Mouse (Mus musculus): Measurements from ENCODE around the gene Ccnb1.
"Not testable (repeated sequence)": the region's sequence is repeated elsewhere in the genome, so short reads cannot be mapped to it uniquely, and the experiment has no call there.

Gene Ccnb1

DNA sequence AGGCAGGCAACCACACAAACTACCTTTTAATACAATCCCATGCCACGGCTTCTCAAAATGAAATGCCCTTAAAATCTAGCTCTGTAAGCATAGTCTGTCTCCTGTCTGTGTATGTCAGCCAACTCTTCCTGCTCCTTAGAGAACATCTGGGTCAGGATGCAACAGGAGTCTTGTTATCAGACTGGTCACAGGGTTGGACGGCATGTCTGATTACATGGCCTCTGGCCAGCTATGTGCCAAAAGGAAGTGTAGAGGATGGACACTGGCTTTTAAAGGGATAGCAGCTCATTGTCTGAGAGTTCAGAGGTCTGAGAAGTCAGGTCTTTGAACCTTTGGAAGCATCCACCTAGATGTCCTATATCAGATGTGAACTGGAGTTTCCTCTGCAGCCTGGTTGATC lies 31.0 kb downstream of the Ccnb1 start:
- DNase-seq: no peak

DNA sequence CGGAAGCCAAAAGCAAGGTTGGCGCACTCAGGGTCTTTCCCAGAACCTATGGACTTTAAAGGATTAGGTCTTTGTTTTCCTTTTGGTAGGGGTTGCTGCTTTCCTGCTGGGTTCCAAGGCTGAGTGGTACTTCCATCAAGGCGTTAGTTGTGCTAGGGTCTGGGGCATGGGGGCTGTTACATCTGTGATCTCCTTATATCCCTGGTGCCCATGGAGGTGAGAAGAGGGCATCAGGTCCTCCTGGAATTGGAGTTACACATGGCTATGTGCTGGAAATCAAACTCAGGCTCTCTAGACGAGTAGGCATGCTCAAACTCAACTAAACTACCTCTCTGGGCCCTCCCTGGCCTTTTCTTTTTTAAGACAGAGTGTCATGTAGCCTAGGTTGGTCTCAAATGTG lies 32.2 kb downstream of the Ccnb1 start:
- no peak for DNase-seq

DNA sequence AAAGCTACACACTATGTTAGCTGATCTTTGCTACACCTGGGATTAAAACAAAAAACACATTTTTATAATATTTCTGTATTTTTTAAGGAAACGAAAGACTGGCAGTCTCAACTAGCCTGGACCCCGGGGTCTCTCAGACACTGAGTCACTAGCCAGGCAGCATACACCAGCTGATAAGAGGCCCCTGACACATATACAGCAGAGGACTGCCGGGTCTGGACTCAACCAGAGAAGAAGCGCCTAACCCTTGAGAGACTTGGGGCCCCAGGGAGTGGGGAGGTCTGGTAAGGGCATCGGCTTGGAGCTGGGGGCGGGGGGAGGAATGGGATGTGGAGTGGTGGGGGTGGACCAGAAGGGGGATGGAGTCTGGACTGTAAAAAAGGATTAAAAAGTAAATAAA lies 33.4 kb downstream of the Ccnb1 start:
- no peak for DNase-seq

DNA sequence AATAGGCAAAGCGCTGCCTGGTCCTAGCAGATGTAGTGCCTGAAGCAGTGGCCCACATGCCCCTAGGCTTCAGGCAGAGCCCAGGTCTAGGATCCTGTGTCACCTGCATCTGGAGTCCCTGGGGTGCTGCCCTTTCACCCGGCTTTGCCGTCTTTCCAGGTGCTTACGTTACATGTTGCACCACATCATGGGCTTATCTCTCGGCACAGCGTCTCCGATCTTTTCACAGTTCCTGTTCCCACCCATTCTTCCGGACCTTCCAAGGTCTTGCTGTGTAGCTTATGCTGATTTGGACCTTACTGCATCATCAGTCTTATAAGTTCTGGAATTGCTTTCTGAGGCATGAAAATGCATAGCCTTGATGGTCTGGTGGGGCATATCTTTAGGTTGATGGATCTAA lies 33.8 kb downstream of the Ccnb1 start:
- no peak for DNase-seq

DNA sequence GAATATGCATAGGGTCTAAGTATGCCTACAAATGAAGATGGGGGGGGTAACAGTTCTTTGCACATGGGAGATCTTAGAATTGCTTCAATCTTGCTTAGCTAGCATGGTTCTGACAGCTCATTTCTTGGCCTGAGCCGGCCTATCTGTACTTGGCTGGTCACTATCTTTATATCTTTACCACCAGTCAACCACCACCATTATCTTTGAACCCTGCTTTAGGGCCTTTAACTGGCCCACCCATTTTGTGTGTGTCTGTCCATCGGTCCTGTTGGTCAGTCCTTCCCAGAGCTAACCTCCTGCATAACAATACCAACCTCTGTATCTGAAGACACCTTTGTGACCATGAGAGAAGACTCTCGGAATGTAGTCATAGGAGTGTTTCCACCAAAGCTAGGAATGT lies 35.0 kb downstream of the Ccnb1 start:
- DNase-seq: no peak

DNA sequence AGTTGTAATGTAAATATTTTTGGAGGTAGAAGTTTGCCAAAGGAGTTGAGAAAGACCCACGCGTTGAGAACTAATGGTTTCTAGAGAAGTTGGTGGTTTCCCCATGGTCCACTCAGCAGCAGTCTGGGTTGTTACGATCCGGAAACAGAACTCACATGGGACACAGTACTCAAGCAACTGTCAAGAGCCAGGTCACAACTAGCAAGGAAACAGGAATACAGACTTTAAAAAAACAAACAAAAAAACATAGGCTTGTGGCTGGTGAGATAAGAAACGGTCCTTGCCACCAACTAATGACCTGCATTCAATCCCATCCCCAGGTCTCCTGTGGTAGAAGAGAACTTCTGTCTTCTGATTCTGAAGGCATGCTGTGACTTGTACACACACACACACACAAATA lies 35.6 kb downstream of the Ccnb1 start:
- no peak for DNase-seq

DNA sequence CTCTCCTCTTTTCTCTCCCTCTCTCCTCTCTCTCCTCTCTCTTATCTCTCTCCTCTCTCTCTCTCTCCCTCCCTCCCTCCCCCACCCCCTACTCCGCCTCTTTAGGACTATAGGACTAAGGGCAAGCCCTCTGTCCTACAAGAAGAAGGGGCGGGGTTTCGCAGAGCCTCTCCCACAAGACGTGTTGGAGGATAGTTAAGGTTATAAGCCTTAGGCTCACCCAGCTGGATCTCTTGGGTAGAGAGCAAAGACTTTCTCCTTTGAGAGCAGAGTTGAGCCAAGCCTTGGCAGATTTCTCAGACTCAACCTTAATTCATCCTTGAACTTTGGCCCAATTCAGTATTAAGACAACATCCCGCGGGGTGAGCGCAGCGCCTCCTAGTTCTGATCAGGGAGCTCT lies 37.7 kb downstream of the Ccnb1 start:
- DNase-seq: no peak

DNA sequence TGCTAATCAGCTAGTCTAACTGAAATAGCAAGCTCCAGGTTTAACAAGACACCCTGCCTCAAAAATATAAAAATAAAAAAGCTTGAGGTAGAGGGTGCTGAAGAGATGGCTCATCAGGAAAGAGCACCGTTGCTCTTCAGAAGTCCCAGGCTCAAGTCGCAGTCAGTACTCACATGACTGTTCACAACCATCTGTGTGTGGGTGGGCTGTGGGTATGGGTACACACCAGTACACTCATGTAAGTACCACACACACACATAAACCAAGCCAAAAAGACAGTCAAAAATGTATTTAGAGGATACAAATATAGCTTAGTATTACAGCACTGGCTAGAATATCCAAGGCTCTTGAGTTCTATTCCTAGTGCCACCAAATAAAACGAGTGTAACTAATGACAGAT lies 40.3 kb downstream of the Ccnb1 start:
- no peak for DNase-seq

DNA sequence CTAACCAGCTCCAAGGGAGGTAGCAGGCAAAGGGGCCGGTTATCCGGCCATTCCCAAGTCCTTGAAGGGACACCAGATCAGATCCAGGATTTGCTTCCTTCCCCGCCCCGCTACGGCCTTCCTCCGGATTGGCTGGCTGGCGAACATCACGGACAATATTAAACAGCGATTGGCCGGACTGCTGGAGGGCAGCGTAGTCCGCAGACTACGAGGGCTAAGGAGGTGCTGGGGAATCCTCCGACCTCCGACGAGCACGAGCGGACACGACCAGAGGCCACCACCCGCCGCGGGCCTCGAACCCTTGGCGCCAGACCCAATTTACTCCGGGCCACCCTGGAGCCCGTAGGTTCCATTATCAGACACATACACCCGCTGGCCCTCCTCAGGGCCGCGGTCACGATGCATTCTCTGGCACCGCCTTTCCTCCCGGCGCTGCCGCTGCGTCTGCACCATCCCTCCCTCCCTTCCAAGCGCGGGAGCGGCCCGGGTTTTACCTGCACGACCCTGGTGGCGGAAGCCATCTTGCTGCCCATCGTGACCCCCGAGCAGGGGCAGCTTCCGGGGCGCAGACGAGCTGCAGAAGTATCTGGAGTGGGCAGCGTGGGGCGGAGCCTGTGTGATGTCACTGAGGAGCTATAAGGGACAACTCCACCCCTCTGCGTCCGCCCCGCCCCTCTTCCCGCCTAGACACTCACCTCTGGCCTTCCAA lies 42.2 kb downstream of the Ccnb1 start, which contains the start of gene Mrps36:
TSS of gene Mrps36 (minus strand) at position 624 of the 709 bp plus-strand sequence.
- peak; percentile 96 for DNase-seq

DNA sequence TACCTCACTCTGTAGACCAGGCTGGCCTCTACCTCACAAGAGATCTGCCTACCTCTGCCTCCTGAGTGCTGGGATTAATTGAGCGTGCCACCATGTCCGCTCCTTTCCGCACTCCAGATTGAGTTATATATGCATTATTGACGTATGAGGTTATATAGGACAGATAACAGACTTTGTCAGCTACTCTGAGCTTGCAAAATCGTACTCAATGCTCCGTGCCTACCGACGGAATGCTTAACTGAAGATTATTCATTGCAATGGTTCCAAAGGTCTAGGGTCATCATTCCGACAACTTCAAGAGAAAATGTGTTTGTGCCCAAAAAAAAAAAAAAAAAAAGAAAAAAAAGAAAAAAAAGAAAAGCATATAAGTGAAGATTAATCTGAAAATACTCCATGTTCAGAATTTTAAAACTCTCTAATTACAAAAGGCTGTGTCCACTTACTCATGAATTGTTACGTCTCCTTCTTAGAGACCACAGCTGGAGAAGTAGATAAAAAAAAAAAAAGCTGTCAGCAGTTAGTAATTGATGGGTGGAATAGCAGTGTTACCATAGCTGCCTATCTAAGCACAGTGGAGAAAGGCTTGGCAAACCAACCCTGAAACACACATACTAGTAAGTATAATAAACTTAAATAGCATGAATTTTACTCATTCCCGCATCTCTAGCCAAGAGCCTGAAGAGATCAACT lies 42.9 kb downstream of the Ccnb1 start:
- peak; percentile 40 for DNase-seq

DNA sequence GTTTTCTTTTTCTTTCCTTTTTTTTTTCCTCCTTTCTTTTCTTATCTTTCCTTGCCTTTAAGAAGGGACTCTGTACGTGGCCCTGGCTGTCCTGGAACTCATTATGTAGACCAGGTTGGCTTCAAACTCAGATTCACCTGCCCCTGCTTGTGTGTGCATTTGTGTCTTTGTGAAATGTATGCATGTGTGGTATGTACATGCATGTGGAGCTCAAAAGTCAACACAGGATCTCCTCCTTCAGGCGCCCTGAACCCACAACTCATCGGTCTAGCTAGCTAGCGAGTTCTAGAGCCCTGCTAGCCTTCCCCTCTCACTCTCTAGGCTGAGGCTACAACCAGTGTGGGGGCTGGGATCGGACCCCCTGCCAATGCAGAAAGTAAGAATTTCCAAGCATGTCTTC lies 43.5 kb downstream of the Ccnb1 start:
- peak; percentile 14 for DNase-seq

DNA sequence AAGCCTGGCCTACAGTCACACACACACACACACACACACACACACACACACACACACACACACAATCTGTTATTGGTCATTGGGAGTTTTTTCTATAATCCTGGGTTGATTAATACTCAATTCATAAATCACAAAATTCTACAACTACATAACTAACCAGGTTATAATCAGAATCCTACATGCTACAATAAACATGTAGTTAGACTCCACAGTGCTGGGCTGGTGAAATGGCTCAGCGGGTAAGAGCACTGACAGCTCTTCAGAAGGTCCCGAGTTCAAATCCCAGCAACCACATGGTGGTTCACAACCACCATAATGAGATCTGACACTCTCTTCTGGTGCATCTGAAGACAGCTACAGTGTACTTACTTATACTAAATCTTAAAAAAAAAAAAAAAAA lies 53.6 kb downstream of the Ccnb1 start:
- DNase-seq: no peak

DNA sequence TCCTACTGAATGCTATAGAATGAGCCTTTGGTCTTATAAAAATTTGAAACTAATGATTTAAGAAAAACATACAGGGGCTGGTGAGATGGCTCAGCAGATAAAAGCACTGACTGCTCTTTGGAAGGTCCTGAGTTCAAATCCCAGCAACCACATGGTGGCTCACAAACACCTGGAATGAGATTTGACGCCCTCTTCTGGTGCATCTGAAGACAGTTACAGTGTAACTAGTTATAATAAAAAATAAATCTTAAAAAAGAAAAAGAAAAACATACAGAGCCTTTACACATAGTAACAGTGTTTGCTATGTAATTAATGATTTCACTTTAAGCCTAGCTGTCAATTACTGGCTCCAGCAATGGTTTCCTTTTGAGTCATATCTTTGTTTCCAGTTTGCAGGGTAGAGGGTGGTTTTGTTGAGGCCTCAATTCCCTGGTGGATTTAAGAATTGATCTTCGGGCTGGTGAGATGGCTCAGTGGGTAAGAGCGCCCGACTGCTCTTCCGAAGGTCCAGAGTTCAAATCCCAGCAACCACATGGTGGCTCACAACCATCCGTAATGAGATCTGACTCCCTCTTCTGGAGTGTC lies 54.8 kb downstream of the Ccnb1 start:
- DNase-seq: not testable (repeated sequence)

DNA sequence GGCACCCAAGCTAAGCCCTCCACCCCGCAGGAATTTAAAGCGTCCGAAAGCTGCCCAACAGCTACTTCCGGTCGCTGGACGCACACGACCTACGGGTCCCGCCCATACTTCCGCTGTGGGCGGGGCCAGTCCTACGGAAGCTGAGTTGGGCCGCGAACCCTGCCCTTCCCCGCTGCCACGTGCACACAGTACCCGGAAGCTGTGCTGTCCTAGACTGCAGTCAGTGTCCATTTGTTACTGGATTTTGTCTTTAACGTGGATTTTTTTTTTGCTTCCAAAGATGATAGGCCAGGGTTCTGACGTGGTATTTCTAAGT lies 55.6 kb downstream of the Ccnb1 start, which contains the start of gene Cdk7:
TSS of gene Cdk7 (minus strand) at position 79 of the 316 bp plus-strand sequence.
- DNase-seq: peak; percentile 93

DNA sequence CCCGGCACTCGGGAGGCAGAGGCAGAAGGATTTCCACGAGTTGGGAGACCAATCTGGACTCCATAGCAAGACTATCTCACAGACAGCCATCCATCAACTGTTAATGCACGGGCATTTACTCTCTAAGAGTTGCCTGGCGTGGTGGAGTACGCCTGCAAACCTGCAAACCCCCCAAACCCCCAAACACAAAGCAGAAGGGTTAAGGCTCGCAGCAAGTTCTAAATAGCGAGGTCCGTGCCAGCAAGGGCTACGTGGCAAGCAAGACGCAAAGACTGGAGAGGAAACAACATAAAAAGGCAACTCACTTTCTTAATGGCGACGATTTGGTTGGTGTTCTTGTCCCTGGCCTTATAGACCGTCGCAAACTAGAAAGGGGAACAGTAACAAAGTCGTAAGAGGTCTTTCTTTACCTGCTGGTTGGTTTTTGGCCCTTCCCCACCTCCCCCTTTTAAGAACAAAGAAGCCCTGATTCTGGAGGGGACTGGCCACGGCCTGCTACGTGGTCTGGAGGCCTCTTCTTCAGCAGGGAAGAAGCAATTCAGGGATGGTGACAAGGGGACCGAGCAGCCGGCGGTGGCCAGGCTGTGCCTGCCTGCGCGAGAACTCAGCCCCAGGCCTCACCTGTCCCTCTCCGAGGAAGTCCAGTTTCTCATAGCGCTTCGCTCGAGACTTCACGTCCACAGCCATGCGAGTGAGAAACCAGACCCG lies 56.1 kb downstream of the Ccnb1 start:
- no peak for DNase-seq

Measured in kidney, adult 11 months (tissue).